Mouse (Mus musculus): ENCODE data around the gene Hist1h3h. TPM values are rescaled to one million over a fixed set of nuclear protein-coding genes. Genes with fewer than 3 reads are reported as not detected.
"Not testable (repeated sequence)": the region's sequence is repeated elsewhere in the genome, so short reads cannot be mapped to it uniquely, and the experiment has no call there.

The Hist1h3h gene
- 17.9 and 30.8 TPM in 2 replicates for polyA plus RNA-seq (2016; fragmentation: Nextera tagmentation; extraction: Ambion mirVana)

DNA sequence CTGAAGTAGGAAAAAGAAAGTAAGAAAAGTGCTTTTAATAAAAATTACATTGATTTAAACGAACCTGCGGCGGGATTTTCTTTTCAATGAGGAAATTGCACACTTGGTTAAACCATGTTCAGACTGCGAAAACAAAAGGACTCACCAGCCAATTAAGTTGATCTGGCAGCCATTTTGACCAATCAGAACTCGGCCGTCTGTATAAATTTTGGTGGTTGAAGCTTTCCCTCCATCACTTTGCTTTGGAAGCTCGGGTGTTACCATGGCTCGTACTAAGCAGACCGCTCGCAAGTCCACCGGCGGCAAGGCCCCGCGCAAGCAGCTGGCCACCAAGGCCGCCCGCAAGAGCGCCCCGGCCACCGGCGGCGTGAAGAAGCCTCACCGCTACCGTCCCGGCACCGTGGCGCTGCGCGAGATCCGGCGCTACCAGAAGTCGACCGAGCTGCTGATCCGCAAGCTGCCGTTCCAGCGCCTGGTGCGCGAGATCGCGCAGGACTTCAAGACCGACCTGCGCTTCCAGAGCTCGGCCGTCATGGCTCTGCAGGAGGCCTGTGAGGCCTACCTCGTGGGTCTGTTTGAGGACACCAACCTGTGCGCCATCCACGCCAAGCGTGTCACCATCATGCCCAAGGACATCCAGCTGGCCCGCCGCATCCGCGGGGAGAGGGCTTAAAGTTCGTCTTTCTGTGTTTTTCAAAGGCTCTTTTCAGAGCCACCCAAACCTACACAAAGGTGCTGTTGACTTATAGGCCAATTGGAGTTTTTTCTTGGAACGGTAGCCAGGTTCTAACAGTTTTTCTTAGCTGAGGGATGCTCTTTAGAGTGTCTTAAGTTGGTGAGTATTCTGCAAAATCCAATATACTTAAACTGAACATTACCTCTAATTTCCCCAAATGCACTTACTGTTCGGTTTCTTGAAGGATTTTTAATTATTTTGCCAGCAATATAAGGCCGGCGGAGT is at the start of gene Hist1h3h:
TSS of gene Hist1h3h (plus strand) at position 263 of the 961 bp plus-strand sequence.
- Histone ChIP-seq H3K4me1 (peaks cover 28% of the 10 kb centered on the region), H3K4me2 (replicated peaks) (peak within 1 kb of the TSS; percentile 85), H3K27ac (peak within 1 kb of the TSS; percentile 98), H3K4me3 (peak within 1 kb of the TSS; percentile 49), H3K9ac (peak within 1 kb of the TSS; percentile 72)
- not testable (repeated sequence) for H3K36me3 ChIP-seq, H3K9me3 ChIP-seq, H3K27me3 ChIP-seq
- under 1% methylated on average over 26 of the region's 56 CpGs for whole genome bisulfite sequencing
- ATAC-seq (ENCODE audit: insufficient number of reproducible peaks, insufficient read depth, low FRiP score, low TSS enrichment), result peak; percentile 36; the same call in 1 of the 2 replicates

DNA sequence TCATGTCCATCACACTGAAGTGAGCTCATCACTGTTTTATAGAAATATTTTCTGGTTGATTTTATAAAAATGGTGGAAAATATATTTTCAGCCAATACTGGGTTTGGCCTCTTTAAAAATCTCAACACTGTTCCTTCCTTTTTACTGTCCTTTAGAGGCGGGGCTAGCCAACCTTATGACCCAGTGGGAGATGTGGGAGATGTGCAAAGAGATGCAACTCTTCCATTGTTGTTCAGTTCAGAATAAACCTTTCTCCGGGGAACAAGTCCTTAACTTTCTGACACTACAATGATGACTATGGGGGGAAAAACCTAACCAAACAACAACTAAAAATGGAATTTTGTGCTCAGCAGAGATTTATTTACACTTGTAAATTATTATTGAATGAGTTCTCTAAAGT is 40.2 kb upstream of the Hist1h3h start, which contains the start of gene Olfr1360:
TSS of gene Olfr1360 (minus strand) at position 101 of the 400 bp plus-strand sequence.
- no peak within 1 kb of the TSS for H3K4me3 ChIP-seq
- no peaks in the 10 kb centered on the region for H3K36me3 ChIP-seq
- H3K27ac ChIP-seq, result no peak within 1 kb of the TSS
- 66% methylated on average over 2 of the region's 2 CpGs for WGBS
- H3K27me3 ChIP-seq, result no peaks in the 10 kb centered on the region
- no peak within 1 kb of the TSS for H3K4me2 ChIP-seq (replicated peaks)
- H3K9ac ChIP-seq, result no peak within 1 kb of the TSS
- no peaks in the 10 kb centered on the region for H3K4me1 ChIP-seq
- H3K9me3 ChIP-seq, result no peaks in the 10 kb centered on the region
- no peak for ATAC-seq (ENCODE audit: insufficient number of reproducible peaks, insufficient read depth, low FRiP score, low TSS enrichment)

DNA sequence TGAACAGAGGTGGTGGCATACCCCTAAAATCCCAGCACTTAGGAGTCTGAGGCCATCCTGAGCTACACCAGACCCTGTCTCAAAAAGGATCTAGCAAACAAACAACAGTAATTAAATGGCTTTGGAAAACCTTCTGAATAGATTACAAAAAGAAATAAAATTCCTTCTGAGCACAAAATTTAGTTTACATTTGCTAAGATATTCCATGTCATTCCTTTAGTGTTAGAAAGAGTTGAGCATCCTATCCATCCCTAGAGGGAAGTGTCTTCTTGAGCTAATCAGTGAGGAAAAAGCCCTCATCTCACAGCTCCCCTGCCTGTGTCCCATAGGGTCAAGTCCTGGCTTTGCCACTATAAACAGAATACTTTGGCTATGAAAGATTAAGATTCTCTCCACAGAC is 19.6 kb upstream of the Hist1h3h start, which contains the start of gene Olfr1359:
TSS of gene Olfr1359 (plus strand) at position 301 of the 400 bp plus-strand sequence.
- H3K4me3 ChIP-seq, result no peak within 1 kb of the TSS
- H3K36me3 ChIP-seq, result no peaks in the 10 kb centered on the region
- H3K9ac ChIP-seq, result no peak within 1 kb of the TSS
- no peak within 1 kb of the TSS for H3K27ac ChIP-seq
- H3K27me3 ChIP-seq, result no peaks in the 10 kb centered on the region
- ATAC-seq (ENCODE audit: insufficient number of reproducible peaks, insufficient read depth, low FRiP score, low TSS enrichment), result no peak
- H3K4me1 ChIP-seq, result no peaks in the 10 kb centered on the region
- no peak within 1 kb of the TSS for H3K4me2 ChIP-seq (replicated peaks)
- H3K9me3 ChIP-seq, result no peaks in the 10 kb centered on the region

DNA sequence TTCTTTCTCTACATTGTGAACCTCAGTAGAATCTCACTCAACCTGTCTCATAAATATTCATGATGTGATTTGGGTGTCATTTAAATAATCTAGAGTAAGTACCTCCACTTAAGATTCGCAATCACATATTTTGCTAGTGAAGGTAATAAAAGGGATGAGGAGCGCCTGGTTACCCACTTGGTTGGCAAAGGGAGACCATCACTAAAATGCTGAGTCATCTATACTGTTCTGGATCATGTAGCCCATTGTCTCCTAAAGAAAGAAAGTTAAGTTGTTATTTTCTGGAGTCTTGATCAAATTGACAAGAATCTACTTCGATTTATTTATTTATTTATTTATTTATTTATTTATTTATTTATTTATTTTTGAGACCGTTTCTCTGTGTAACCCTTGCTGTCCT is 10.8 kb upstream of the Hist1h3h start:
- Histone ChIP-seq H3K9ac (no peak overlapping the region), H3K4me2 (replicated peaks) (no peak overlapping the region), H3K27me3 (no peaks in the 10 kb centered on the region), H3K36me3 (no peaks in the 10 kb centered on the region), H3K4me3 (no peak overlapping the region), H3K9me3 (no peaks in the 10 kb centered on the region), H3K4me1 (no peaks in the 10 kb centered on the region), H3K27ac (no peak overlapping the region)
- WGBS, result 77% methylated on average over 4 of the region's 4 CpGs
- no peak for ATAC-seq (ENCODE audit: insufficient number of reproducible peaks, insufficient read depth, low FRiP score, low TSS enrichment)

DNA sequence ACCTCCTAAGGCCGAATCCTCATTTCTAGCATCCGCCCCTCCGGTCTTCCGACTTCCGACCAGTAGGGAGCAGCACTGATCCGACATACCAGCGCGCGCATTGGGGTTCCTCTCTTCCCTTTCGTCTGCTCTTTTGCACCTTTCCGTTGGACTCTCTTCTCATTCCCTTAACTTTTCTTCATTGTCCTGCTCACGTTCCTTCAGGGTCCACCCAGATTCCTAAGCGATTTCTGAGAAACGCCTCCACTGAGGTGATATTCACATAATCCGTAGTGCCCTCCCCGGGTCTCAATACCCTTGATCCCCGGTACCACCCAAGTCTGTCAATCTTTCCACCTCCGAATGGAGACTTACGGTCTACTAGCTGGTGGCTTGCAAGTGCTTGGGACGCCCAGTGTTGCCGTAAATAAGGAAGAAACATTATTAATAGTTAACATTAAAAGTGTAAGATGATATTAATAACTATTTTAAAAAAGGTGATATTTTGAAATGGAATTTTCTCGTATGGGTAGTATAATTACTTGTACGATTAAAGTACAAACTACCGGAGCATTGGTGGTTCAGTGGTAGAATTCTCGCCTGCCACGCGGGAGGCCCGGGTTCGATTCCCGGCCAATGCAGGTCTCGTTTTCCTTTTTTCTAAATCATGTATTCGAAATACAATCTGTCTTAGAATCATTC is 7.3 kb upstream of the Hist1h3h start:
- peak overlapping the region; percentile 32 for H3K4me2 ChIP-seq (replicated peaks)
- no peaks in the 10 kb centered on the region for H3K9me3 ChIP-seq
- no peaks in the 10 kb centered on the region for H3K36me3 ChIP-seq
- peak overlapping the region; percentile 73 for H3K27ac ChIP-seq
- H3K9ac ChIP-seq, result peak overlapping the region; percentile 52
- H3K4me3 ChIP-seq, result peak overlapping the region; percentile 58
- ATAC-seq (ENCODE audit: insufficient number of reproducible peaks, insufficient read depth, low FRiP score, low TSS enrichment), result peak; percentile 73
- peaks cover 4% of the 10 kb centered on the region; the same call in 1 of the 2 replicates for H3K4me1 ChIP-seq
- no peaks in the 10 kb centered on the region for H3K27me3 ChIP-seq
- under 1% methylated on average over 32 of the region's 32 CpGs for WGBS

DNA sequence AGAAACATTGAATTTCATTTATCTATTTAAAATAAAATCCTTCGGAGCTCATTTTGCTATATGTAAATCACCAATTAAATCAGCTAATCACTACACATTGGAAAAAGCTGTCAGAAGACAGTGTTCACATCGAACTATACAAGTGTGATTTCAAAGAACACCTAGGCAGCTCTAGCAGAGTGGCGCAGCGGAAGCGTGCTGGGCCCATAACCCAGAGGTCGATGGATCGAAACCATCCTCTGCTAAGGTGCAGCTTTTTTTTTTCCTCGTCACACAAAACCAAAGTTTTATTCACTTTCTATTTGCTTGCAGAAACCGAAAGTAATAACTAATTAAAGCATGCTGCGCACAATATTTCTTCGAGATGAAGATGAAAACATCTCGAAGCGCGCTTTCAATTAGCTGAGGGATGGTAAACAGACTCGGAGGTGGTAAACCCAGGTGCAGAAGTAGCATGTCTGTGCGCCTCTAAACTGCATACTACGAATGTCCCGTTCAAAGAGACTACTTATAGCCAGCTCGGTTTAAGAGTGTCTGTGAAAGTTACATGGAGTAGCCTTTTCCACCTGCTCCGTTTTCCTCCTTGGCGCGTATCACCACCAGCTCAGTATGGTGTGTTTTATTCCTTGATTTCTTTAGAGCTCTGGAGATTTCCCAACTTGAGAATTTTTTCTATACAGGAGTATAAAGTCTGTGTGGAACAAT is 6.5 kb upstream of the Hist1h3h start:
- H3K27ac ChIP-seq, result no peak overlapping the region
- no peaks in the 10 kb centered on the region for H3K9me3 ChIP-seq
- H3K27me3 ChIP-seq, result no peaks in the 10 kb centered on the region
- peak overlapping the region; percentile 43 for H3K4me3 ChIP-seq
- peak overlapping the region; percentile 45 for H3K9ac ChIP-seq
- H3K4me1 ChIP-seq, result peaks cover 7% of the 10 kb centered on the region; the same call in 1 of the 2 replicates
- 2% methylated on average over 22 of the region's 22 CpGs for WGBS
- no peaks in the 10 kb centered on the region for H3K36me3 ChIP-seq
- ATAC-seq (ENCODE audit: insufficient number of reproducible peaks, insufficient read depth, low FRiP score, low TSS enrichment), result 0 out of 2 replicates have a peak, but pooled peaks have one; percentile 54
- H3K4me2 ChIP-seq (replicated peaks), result peak overlapping the region; percentile 53

DNA sequence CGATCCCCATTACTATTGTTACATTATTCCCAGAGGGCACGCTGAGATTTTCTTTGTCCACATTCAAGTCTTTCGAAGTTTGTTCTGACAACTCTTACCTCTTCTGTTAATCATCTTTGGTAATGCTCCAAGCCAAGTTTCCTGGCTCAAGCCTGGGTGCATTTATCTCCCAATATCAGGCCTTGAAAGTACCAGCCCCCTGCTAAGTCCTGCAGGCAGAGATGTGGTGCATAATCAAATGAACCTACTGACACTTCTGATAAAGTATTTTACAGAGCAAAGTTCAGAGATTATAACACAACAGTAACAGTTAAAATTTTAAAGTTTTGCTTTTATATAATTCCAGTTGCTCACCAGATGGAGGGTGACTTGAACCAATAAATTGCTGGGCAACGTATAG is 5.8 kb upstream of the Hist1h3h start:
- Histone ChIP-seq H3K4me2 (replicated peaks) (peak overlapping the region; percentile 53), H3K27me3 (no peaks in the 10 kb centered on the region), H3K27ac (no peak overlapping the region), H3K36me3 (no peaks in the 10 kb centered on the region), H3K4me3 (peak overlapping the region; percentile 43), H3K9me3 (no peaks in the 10 kb centered on the region), H3K9ac (peak overlapping the region; percentile 45), H3K4me1 (peaks cover 7% of the 10 kb centered on the region; the same call in 1 of the 2 replicates)
- WGBS, result 34% methylated on average over 4 of the region's 4 CpGs
- ATAC-seq (ENCODE audit: insufficient number of reproducible peaks, insufficient read depth, low FRiP score, low TSS enrichment), result no peak

DNA sequence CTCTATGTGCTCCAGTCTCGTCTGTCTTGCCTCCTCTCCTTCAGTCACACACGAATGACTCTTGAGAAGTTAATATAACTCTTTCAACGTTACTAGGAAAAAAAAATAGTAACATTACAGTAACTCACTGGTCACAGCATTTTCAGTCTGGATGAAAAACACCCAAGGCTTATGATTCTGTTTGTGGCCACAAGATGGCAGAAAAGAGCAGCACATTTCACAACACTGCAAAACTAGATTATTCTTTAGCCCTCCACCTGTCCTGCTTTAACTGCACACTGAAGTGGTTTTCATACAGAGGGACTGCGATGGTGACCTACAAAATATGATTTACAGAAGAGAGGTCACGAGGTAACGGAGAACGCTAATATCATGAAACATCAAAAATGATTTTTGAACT is 2.7 kb upstream of the Hist1h3h start:
- H3K27ac ChIP-seq, result peak overlapping the region; percentile 98
- peak overlapping the region; percentile 49 for H3K4me3 ChIP-seq
- H3K9ac ChIP-seq, result peak overlapping the region; percentile 66
- H3K4me2 ChIP-seq (replicated peaks), result peak overlapping the region; percentile 85
- WGBS, result under 1% methylated on average over 7 of the region's 7 CpGs
- H3K9me3 ChIP-seq, result no peaks in the 10 kb centered on the region
- peaks cover 18% of the 10 kb centered on the region; the same call in 1 of the 2 replicates for H3K4me1 ChIP-seq
- H3K36me3 ChIP-seq, result no peaks in the 10 kb centered on the region
- ATAC-seq (ENCODE audit: insufficient number of reproducible peaks, insufficient read depth, low FRiP score, low TSS enrichment), result no peak
- no peaks in the 10 kb centered on the region for H3K27me3 ChIP-seq

DNA sequence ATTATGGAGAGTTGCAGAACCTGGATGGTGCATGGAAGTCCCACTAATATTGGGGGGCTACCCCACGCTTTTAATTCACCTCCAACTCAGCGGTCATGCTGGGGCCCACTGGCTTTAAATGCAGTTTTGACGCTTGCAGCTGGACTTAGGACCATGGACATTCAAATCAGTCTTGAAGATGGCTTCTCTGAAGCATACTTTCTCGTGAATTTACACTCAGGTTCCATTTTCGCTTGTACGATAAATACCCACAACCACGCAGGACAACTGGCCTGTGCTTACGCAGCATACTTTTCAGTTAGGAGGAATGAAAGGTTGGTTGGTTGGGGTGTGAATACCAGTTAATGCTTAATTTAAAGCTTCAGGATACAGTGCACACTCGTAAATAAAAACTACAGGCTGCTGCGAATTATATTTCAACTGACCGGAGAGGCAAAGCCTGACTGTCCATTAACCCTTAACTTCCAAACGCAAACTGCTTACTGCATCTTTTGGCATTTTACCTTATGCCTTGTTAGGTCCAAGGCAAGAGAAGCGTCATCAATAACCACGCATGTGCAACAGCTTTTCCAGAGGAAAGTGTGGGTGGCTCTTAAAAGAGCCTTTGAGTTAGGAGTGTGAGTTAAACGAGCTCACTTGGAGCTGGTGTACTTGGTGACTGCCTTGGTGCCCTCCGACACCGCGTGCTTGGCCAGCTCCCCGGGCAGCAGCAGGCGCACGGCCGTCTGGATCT is 2.2 kb upstream of the Hist1h3h start:
- under 1% methylated on average over 22 of the region's 22 CpGs for WGBS

DNA sequence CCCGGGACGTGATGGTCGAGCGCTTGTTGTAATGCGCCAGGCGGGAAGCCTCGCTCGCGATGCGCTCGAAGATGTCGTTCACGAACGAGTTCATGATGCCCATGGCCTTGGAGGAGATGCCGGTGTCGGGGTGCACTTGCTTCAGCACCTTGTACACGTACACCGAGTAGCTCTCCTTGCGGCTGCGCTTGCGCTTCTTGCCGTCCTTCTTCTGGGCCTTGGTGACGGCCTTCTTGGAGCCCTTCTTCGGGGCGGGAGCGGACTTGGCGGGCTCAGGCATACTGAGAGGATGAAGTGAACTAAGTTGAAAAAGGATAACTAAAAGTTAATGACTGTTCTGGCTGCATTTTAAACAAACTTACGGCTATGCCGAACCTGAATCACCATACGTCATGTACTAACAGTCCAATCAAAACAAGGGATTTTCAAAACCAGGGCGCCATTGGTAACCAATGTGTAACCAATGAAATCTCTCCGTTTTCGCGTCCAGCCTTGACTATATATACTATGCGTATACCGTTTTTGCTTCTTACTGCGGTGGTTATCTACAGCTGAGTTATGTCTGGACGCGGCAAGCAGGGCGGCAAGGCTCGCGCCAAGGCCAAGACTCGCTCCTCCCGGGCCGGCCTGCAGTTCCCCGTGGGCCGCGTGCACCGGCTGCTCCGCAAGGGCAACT is 1.5 kb upstream of the Hist1h3h start, which contains the start of the genes Hist1h2bl and Hist1h2ai:
TSS of gene Hist1h2bl (minus strand) at position 280 of the 676 bp plus-strand sequence.
TSS of gene Hist1h2ai (plus strand) at position 559 of the 676 bp plus-strand sequence.
- H3K36me3 ChIP-seq, H3K9me3 ChIP-seq, H3K27me3 ChIP-seq: not testable (repeated sequence)
- peak within 1 kb of the TSS; percentile 66 for H3K9ac ChIP-seq
- peak within 1 kb of the TSS; percentile 49 for H3K4me3 ChIP-seq
- H3K4me2 ChIP-seq (replicated peaks), result peak within 1 kb of the TSS; percentile 85
- under 1% methylated on average over 34 of the region's 50 CpGs for WGBS
- ATAC-seq (ENCODE audit: insufficient number of reproducible peaks, insufficient read depth, low FRiP score, low TSS enrichment), result peak; percentile 89
- peaks cover 25% of the 10 kb centered on the region for H3K4me1 ChIP-seq
- H3K27ac ChIP-seq, result peak within 1 kb of the TSS; percentile 98

More for the DNA sequence above, 2.2 kb upstream of the Hist1h3h start:
- Histone ChIP-seq H3K27me3 (no peaks in the 10 kb centered on the region), H3K9ac (peak overlapping the region; percentile 66), H3K4me1 (peaks cover 19% of the 10 kb centered on the region), H3K4me2 (replicated peaks) (peak overlapping the region; percentile 85), H3K4me3 (peak overlapping the region; percentile 49), H3K27ac (peak overlapping the region; percentile 98), H3K9me3 (no peaks in the 10 kb centered on the region), H3K36me3 (no peaks in the 10 kb centered on the region)
- no peak for ATAC-seq (ENCODE audit: insufficient number of reproducible peaks, insufficient read depth, low FRiP score, low TSS enrichment)

Measured in embryonic facial prominence, embryonic 12.5 days (tissue).